Mouse (Mus musculus): ENCODE data around the gene Pla2r1.

GRCm38 (mm10) chr2:60601326-60601725 lies 48.2 kb upstream of the Pla2r1 start:
- TF ChIP-seq CTCF (IDR thresholded peaks at IDR 0.05; ENCODE audit: borderline replicate concordance, extremely low read depth, insufficient read depth, insufficient read length), result no peak
- TF ChIP-seq POLR2A (IDR thresholded peaks at IDR 0.05; ENCODE audit: borderline replicate concordance, extremely low read depth, insufficient read depth, insufficient read length, poor library complexity, severe bottlenecking), result no peak
